Mouse (Mus musculus) 3T3-L1 (cell line): ENCODE measurements at regions not wholly inside any gene's neighbourhood (a gene's known extent, or its start where the extent isn't known, plus 50 kb on each side); places are given as distances from the start of the nearest gene placed in this dataset.
A peak's percentile ranks its signal among the peaks of the same experiment; 100 is the strongest.

Experiments
- DNase-seq: peaks from one replicate; pipeline ENCODE4 v3.0.0-alpha.2; 2015; ENCODE audit warnings: low read depth, low spot score

DNA sequence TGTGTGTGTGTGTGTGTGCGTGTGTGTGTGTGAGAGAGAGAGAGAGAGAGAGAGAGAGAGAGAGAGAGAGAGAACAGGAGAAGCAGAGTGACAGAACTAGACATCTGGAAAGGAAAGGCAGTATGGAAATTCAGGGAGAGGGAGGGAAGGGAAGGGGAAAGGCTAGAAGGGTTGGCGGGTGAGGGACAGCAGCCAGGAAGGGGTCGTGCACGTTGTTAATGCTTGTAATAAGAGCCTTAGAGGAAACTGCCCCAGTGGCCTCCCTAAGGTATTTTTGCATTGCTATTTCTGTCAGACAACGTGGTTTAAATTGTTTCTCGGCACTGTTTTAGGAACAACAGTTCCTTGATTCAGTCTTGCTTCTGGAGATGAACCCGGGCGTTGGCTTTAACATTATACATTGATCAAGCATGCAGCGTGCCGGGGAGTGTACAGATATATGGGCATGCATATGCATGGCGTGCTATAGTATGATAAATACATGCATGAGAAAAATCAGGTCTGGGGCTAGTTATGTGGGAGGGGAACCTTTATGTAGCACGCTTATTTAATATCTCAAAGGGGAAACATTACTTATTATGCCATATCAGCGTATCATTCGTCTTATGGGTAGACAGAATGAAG, 52.6 kb upstream of the Ptgfrn start:
- peak; percentile 56 for DNase-seq

DNA sequence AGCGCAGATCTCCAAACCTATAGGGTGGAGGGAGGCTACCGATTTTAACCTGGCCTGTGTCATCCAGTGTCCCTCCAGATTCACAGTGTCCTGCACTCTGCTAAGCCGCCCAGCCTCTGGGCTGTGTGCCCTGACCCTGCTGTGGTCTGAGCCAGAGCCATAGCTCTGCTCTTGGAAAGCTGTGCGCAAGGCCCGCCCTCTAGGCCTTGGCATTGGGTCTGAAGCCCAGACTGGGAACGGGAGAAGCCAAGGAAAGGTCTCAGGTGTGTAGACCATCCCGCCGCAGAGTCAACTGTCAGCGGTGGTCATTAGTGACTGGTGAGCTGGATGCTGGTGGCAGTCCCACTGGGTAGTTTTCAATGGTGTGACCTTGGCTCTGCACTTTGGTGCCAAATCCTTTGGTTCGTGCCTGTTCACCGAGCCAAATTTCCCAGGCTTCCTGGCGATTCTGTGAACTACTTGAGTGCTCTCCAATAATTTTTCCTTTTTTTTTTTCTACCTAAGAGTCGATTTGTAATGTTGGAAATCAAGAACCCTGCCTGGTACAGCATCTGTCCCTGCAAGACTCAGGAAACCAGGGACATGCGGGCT, 52.0 kb upstream of the Ptgfrn start:
- peak; percentile 35 for DNase-seq

DNA sequence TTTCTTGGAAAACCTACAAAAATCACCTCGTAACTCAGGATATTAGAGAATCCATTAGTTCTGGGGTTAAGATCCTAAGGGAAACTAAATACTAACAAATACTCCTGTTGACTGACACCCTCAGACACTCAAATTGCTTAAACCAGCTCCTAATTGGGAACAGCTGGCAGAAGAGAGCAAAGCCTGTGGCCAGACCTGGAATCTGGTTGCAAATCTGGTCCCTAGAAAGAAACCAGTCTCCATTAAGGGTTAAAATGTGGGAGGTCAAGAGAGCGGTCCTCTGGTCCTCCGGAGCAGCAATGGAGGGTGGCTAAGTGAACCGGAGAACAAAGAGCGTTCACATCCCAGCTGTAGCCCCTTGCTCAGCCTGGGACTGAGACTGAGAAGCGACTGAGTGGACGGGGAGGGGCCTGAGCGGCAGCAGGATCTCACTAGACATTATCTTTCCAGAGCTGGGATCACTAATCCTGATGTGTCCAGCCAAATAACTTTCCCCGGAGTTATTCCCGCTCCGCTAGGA, 51.4 kb upstream of the Ptgfrn start:
- DNase-seq, result peak; percentile 63
